Mouse (Mus musculus) E14TG2a.4 (cell line): ENCODE measurements at regions not wholly inside any gene's neighbourhood (a gene's known extent, or its start where the extent isn't known, plus 50 kb on each side); places are given as distances from the start of the nearest gene placed in this dataset.

Source experiments
- CTCF ChIP-seq: conservative IDR thresholded peaks from 2 replicates; pipeline ENCODE4 v1.5.1; 2014; ENCODE audit warnings: low read length
- NANOG ChIP-seq: IDR thresholded peaks from 2 replicates; pipeline ENCODE4 v1.6.1; 2014; ENCODE audit warnings: borderline replicate concordance, low read length, mixed read lengths
- POU5F1 ChIP-seq: IDR thresholded peaks from 2 replicates; pipeline ENCODE4 v1.6.1; 2014; ENCODE audit warnings: low read length, borderline replicate concordance

GRCm38 (mm10) chr5:136623791-136624190 is 56.5 kb upstream of the Cux1 start:
- TF ChIP-seq CTCF (no peak), POU5F1 (no peak), NANOG (no peak)
